Mouse (Mus musculus): ENCODE data around the gene Stx3.

- TF ChIP-seq POLR2A (IDR thresholded peaks at IDR 0.05; ENCODE audit: low read depth, low read length) = no peak
- no peak for TF ChIP-seq CTCF (conservative IDR thresholded peaks at IDR 0.05 in 1 of 2, IDR thresholded peaks at IDR 0.05 in 1 of 2; ENCODE audit: low read depth in 2 of 2, low read length in 2 of 2)
- TF ChIP-seq ZNF384 (IDR thresholded peaks at IDR 0.05; ENCODE audit: low read depth, low read length) = no peak
- no peak for TF ChIP-seq BHLHE40 (IDR thresholded peaks at IDR 0.05; ENCODE audit: low read depth, low read length)
- TF ChIP-seq MAFK (IDR thresholded peaks at IDR 0.05; ENCODE audit: insufficient replicate concordance, low read length) = no peak
- TF ChIP-seq POLR2AphosphoS2 (IDR thresholded peaks at IDR 0.05; ENCODE audit: low read depth, low read length) = no peak
- TF ChIP-seq ZC3H11A (IDR thresholded peaks at IDR 0.05; ENCODE audit: low read depth, low read length) = no peak
These were observed 37.3 kb upstream of the Stx3 start for GRCm38 (mm10) chr19:11856506-11856905.

All from CH12.LX (cell line).